Mouse (Mus musculus): ENCODE data around the gene Tmem177.

Tmem177 gene

GRCm38 (mm10) chr1:119912953-119913814 is at the start of gene Tmem177:
Gene Tmem177, minus strand, starts transcription at chr1:119913208.
- peak; percentile 70 for DNase-seq (ENCODE audit: low read depth, low spot score)

GRCm38 (mm10) chr1:119959920-119960319 is 46.9 kb upstream of the Tmem177 start:
- DNase-seq (ENCODE audit: low read depth, low spot score), result no peak

- no peak for DNase-seq (ENCODE audit: low read depth, low spot score)
These were observed 46.5 kb upstream of the Tmem177 start for GRCm38 (mm10) chr1:119959464-119959863.

- peak; percentile 10 for DNase-seq (ENCODE audit: low read depth, low spot score)
These were observed 44.8 kb upstream of the Tmem177 start for GRCm38 (mm10) chr1:119957716-119958222.

- DNase-seq (ENCODE audit: low read depth, low spot score), result no peak
These were observed 41.7 kb upstream of the Tmem177 start for GRCm38 (mm10) chr1:119954680-119955079.

GRCm38 (mm10) chr1:119953456-119953855 is 40.4 kb upstream of the Tmem177 start:
- DNase-seq (ENCODE audit: low read depth, low spot score), result no peak

GRCm38 (mm10) chr1:119950086-119950485 is 37.1 kb upstream of the Tmem177 start:
- DNase-seq (ENCODE audit: low read depth, low spot score), result no peak

- DNase-seq (ENCODE audit: low read depth, low spot score), result no peak
These were observed 23.9 kb upstream of the Tmem177 start for GRCm38 (mm10) chr1:119936861-119937260.

GRCm38 (mm10) chr1:119931421-119932150 is 18.6 kb upstream of the Tmem177 start:
- DNase-seq (ENCODE audit: low read depth, low spot score), result no peak

- peak; percentile 39 for DNase-seq (ENCODE audit: low read depth, low spot score)
These were observed 16.7 kb upstream of the Tmem177 start for GRCm38 (mm10) chr1:119929715-119930114.

GRCm38 (mm10) chr1:119919299-119919698 is 6.3 kb upstream of the Tmem177 start:
- DNase-seq (ENCODE audit: low read depth, low spot score), result no peak

GRCm38 (mm10) chr1:119916823-119917371 is 3.9 kb upstream of the Tmem177 start:
- no peak for DNase-seq (ENCODE audit: low read depth, low spot score)

- DNase-seq (ENCODE audit: low read depth, low spot score), result no peak
These were observed 5.7 kb downstream of the Tmem177 start for GRCm38 (mm10) chr1:119907206-119907748.

GRCm38 (mm10) chr1:119903231-119903620 is 9.8 kb downstream of the Tmem177 start:
- no peak for DNase-seq (ENCODE audit: low read depth, low spot score)

- no peak for DNase-seq (ENCODE audit: low read depth, low spot score)
These were observed 10.3 kb downstream of the Tmem177 start for GRCm38 (mm10) chr1:119902551-119903230.

- no peak for DNase-seq (ENCODE audit: low read depth, low spot score)
These were observed 13.5 kb downstream of the Tmem177 start for GRCm38 (mm10) chr1:119899195-119900123.

GRCm38 (mm10) chr1:119894936-119895335 is 18.1 kb downstream of the Tmem177 start:
- DNase-seq (ENCODE audit: low read depth, low spot score), result no peak

GRCm38 (mm10) chr1:119893600-119893999 is 19.4 kb downstream of the Tmem177 start:
- no peak for DNase-seq (ENCODE audit: low read depth, low spot score)

GRCm38 (mm10) chr1:119892933-119893332 is 20.1 kb downstream of the Tmem177 start:
- no peak for DNase-seq (ENCODE audit: low read depth, low spot score)

GRCm38 (mm10) chr1:119891865-119892264 is 21.1 kb downstream of the Tmem177 start:
- DNase-seq (ENCODE audit: low read depth, low spot score), result no peak
